Mouse (Mus musculus): ENCODE measurements around the gene Gsx1. TPM values are rescaled to one million over a fixed set of nuclear protein-coding genes. Genes with fewer than 3 reads are reported as not detected.

The Gsx1 gene
- total RNA-seq, 2 experiments from 2014 or later = not detected

- ATAC-seq (ENCODE audit: poor library complexity, severe bottlenecking) = no peak
Measured at GRCm38 (mm10) chr5:147192576-147192960, 4.1 kb downstream of the Gsx1 start.

DNA sequence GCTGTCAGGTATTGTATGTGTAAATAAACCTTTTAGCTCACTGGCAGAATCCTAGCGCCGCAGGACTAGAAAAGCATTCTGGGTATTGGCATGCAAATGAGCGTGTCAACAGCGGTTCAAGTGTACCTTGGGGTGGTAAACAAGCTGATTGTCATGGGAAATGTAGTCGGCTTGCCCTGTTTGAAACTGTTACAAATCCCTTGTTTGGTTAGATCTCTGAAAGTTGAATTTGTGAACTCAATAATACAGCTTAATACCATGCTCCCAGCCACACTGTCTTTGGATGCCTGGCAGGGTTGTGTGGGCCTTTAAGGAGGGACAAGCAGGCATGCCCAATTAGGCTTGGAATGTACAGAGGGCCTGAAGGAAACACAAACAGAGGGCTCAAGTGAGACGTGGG is 16.4 kb downstream of the Gsx1 start:
- ATAC-seq (ENCODE audit: poor library complexity, severe bottlenecking) = no peak

- ATAC-seq (ENCODE audit: poor library complexity, severe bottlenecking) = no peak
Measured at GRCm38 (mm10) chr5:147207852-147208251, 19.4 kb downstream of the Gsx1 start.

GRCm38 (mm10) chr5:147208471-147208870 is 20.0 kb downstream of the Gsx1 start:
- no peak for ATAC-seq (ENCODE audit: poor library complexity, severe bottlenecking)

- ATAC-seq (ENCODE audit: poor library complexity, severe bottlenecking) = peak; percentile 89
Measured at GRCm38 (mm10) chr5:147227354-147228112, 39.0 kb downstream of the Gsx1 start.

DNA sequence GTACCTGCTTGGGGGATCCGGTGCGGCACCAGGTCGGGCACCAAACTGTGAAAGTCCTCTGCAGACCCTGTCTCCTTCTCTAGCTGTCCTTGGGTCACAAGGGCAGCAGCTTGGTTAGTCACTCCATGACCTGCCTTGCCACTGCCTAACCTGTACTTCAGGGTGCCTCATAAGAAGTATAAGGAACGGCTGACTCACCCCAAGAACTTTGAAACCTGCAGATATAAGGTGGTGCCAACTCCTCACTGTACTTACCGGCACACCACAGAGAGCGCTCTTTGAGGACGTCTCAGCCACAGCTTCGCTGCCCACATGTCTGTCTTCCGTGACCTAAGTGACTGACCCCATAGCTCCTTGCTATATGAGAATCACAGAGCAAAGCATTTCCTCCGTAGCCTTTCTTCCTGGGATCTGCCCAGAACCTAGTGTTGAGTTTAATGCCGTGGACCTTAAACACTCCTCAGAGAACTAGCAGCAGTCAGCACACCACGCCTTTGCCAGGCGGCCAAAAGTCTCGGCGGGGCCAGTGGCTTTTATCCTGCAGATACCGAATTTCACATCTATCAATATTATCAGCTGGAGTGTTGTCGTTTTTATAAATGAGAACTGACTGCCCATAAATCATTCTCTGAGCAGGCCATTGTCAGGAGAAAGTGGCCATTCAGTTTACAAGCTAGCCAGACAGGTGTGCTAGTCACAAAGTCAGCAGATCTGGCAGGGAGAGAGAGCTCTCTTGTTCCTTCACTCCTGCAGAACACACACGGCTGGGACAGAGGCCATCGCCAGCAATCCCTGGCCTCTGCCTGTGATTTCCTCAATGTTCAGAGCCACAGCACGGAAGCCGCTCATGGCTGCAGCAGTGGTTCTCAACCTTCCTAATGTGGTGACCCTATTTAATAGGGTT is 47.2 kb downstream of the Gsx1 start:
- no peak for ATAC-seq (ENCODE audit: poor library complexity, severe bottlenecking)

Other genes with a start within 250 kb of the Gsx1 start
- 67.9 and 73.6 TPM in 2 replicates for gene Gtf3a, start 240.0 kb upstream of the Gsx1 start, total RNA-seq (2015)
- gene Gtf3a, start 240.0 kb upstream of the Gsx1 start, total RNA-seq (2017) = 93.2 and 95.0 TPM in 2 replicates
- gene Mtif3, start 224.9 kb upstream of the Gsx1 start, total RNA-seq (2015) = 7.1 and 8.9 TPM in 2 replicates
- 30.7 and 37.1 TPM in 2 replicates for gene Mtif3, start 224.9 kb upstream of the Gsx1 start, total RNA-seq (2017)
- gene Lnx2, start 112.1 kb upstream of the Gsx1 start, total RNA-seq (2015) = 5.0 and 6.8 TPM in 2 replicates
- 9.7 and 10.4 TPM in 2 replicates for gene Lnx2, start 112.1 kb upstream of the Gsx1 start, total RNA-seq (2017)
- gene Polr1d, start 111.6 kb upstream of the Gsx1 start, total RNA-seq (2015) = 126 and 134 TPM in 2 replicates
- 107 and 113 TPM in 2 replicates for gene Polr1d, start 111.6 kb upstream of the Gsx1 start, total RNA-seq (2017)
- not detected in 2 replicates for gene Pdx1, start 81.3 kb downstream of the Gsx1 start, total RNA-seq (2015)
- not detected in 2 replicates for gene Pdx1, start 81.3 kb downstream of the Gsx1 start, total RNA-seq (2017)
- not detected in 2 replicates for gene Cdx2, start 118.6 kb downstream of the Gsx1 start, total RNA-seq (2015)
- gene Cdx2, start 118.6 kb downstream of the Gsx1 start, total RNA-seq (2017) = not detected in 2 replicates
- not detected in 2 replicates for gene Urad, start 133.7 kb downstream of the Gsx1 start, total RNA-seq (2015)
- not detected in 2 replicates for gene Urad, start 133.7 kb downstream of the Gsx1 start, total RNA-seq (2017)
- 8.1 TPM in 2 replicates for gene Flt3, start 211.8 kb downstream of the Gsx1 start, total RNA-seq (2015)
- 14.1 and 16.2 TPM in 2 replicates for gene Flt3, start 211.8 kb downstream of the Gsx1 start, total RNA-seq (2017)
- gene Pan3, start 241.5 kb downstream of the Gsx1 start, total RNA-seq (2015) = 265 and 303 TPM in 2 replicates
- 129 and 148 TPM in 2 replicates for gene Pan3, start 241.5 kb downstream of the Gsx1 start, total RNA-seq (2017)

All from megakaryocyte, adult 5-6 weeks (primary cell).